Mouse (Mus musculus): ENCODE results near the gene Mrpl44.

Gene Mrpl44

DNA sequence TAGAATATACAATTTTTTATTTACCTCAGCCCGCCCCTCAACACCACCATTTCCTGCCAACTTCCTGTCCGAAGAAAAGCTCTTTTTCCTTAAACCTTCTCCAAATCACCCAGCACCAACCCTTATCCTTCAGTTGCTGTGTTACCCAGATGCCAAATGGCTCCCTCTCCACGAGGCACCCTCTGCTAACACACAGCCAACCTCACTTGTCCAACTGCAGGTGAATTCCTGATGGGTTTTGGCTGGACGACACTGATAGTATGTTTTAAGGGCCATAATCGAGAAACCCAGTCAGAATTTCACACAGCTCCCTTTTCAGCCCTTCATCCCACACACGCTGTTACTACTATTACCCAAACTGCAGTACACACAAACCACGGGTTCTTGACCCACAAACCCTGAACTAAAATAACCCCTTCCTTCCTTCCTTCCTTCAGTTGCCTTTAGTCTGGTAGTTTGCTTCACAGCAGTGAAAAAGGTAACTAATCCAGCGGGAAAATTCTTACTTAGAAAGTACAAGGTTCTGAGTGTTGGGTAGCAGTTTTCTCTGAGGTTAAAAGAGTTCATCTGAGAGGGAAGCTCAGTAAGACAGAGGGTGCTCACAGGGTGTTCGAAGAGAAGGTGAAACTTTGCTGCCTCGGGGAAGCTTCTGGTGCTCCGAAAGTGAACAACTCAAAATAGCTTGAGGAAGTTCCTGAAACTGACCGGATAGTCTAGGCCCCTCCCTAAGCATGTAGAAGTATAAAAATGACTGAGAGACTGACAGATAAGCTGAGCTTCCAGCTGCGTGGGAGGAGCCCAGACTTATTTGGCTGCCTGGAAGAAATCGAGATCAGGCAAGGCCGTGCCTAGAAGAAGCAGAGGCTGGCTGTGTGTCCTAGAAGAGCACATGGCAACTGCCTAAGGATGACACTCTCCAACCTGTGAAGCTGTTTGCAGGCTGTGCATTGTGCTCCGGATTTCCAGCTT is 13.3 kb upstream of the Mrpl44 start:
- no peak for DNase-seq

DNA sequence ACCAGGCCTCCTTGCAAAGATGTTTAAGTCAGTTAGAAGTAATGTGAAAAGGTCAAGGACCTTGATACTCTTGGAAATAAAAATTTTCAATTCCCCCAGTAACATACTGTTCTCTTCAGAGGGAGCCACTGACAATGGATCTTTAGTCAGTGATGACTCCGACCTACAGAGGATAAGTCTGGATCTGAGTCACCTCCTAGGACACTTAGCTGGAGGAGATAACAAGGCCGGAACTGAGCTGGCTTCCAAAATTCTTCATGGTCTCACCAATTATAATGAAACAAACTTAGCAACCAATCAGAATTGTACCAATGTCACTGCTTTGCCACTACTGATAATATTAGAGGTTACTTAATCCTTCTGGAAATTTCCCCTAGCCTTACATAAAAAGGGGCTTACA is 11.8 kb upstream of the Mrpl44 start:
- no peak for DNase-seq

DNA sequence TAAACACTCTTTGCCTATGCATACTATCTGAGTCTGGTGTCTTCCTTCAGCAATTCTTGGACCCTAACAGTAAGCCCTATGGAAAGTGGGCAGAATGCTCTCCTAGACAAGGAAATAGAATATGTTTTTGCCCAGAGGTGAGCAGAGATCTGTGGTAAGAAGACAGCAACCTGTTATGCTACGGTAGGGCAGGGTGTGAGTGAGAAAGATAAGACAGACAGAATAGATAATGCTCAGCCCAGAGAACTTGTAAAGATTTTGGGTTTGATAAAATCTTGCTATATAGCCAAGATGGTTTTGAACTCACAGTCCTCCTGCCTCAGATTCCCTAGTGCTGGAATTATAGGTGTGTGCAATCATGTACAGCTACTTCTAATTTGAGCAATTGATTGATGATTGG is 11.3 kb upstream of the Mrpl44 start:
- DNase-seq: no peak

DNA sequence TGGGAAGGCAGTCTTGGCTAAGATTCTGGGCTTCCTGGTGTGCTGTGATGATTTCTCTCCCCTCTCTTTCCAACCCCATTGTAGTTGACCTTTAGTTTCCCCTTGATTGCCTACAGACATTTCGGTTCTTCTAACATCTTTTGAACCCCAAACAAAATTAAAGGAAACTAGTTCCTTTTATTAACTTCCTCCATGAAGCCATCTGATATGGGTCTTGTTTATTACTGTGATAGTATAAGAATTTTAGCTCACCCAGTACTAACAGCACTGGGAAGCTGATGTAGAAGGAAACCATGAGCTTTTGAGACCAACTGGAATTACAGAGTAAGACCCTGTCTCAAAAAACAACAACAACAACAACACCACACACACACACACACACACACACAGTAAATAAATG is 7.6 kb upstream of the Mrpl44 start:
- no peak for DNase-seq

DNA sequence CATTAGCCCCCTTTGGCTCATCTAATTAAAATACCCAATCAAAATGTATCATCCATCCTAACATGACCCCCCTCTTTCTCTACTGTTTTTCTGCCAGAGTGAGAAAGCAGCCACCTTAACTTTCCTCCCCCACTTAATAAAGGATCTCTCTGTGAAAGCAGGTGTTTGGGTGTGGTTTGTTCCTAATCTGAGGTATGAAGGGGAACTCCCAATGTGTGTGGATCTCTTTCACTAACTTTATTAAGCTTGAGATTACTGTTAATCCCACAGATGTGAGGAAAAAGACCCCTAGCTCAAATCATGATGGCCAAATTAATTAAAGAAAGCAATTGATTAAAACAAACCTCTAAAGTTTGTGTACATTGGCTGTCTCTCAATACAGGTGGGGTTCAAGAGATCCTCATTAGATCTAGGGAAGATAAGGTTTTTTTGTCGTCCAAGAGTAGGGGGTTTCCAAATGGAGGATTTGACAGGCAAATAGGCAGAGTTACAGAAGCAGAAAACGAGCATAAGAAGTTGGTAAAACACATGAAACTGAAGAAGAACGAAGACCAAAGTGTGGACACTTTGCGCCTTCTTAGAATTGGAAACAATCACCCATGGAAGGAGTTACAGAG is 1.5 kb upstream of the Mrpl44 start:
- DNase-seq: no peak

DNA sequence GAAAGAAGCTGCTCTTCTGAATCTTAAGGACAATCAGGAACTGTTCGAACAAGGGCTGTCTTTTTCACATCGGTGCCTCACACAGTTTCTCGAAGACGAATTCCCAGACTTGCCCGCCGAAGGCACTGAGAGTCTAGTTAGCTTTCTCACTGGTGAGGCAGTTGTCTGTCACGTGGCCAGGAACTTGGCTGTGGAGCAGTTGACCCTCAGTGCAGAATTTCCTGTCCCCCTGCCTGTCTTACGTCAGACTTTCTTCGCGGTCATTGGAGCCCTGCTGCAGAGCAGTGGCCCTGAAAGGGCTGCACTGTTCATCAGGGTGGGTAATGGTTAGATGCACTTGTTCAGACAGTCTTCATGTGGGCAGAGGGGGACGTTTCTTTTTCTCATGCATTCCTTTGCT is 2.2 kb downstream of the Mrpl44 start:
- DNase-seq: no peak

DNA sequence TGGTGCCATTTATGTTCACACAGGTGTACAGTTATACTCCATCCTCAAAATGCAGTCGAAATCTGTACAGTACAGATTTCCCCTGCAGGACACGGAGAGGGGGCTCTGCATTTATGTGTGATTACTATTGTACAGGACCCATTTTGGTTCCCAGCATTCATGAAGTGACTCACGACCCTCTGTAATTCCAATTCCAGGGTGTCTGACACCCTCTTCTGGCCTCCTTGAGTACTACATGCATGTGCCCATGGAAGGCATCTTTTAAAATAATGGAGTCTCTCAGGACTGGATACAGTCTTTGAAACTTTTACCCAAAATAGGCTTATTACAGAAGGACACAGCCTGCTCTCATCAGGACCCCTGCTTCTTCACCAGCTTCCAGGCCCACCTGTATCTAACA is 6.6 kb downstream of the Mrpl44 start:
- no peak for DNase-seq

DNA sequence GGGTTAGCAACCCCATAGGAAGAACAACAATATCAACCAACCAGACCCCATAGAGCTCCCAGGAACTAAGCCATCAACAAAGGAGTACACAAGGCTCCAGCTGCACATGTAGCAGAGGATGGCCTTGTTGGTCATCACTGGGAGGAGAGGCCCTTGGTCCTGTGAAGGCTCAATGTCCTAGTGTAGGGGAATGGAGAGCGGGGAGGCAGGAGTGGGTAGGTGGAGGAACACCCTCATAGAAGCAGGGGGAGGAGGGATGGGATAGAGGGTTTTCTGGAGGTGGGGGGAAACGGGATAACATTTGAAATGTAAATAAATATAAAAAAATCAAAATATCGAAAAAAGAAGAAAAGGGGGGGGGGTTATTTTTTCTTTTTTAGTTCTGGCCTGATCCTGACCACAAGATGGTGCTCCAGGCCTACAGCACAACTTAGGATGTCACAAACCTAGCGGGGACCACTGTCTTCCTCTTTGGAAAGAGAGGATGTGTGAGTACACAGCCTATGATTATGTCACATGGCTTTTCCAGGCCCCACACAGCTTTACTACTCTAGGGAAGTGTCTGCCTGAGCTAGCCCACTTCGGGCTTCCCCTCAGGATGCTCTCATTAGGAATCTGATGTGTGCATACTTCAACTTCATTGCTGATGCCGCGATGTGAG is 10.6 kb downstream of the Mrpl44 start:
- peak; percentile 27 for DNase-seq

DNA sequence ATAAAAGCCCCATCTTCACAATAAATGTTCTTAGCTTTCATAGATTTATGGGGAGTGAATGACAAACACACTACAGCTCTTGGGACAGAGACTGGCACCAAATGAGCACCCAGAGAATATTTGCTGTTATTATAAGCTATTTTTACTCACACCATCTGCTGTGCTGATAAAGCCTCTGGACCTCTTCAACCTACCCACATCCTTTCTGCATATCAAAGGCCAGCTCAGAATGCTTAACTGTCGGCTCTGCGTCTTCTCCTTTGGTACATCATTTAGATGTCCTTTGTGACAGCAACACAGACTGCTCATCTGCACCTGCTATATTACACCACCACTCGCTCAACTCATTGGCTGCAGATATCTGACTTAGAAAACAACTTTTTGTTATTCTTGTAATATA is 21.3 kb downstream of the Mrpl44 start:
- no peak for DNase-seq

DNA sequence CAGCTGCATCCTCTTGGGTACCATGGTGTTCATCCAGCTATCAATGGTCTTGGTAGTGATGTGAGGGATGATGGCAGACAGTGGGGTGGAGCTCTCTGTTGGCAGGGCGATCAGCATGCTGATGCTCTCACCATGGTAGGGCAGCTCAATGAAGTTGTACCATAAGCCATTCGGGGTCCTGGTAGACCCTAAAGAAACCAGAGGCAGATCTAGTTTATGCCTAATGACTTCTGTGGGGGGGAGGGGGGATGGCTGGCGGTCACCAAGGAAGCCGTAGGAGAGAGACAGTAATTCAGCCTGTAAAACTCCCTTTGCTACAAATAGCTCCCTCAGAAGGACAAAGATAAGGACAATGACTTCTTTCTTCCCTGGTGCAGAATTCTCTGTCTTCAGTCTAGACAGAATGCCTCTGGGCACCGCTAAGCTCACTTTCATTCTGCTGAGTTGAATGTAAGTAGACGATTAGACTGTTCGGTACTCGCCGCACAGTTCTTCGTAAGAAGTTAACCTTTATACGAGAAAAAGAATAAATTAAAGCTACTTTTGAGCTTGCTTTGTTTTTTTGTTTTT is 27.1 kb downstream of the Mrpl44 start:
- DNase-seq: no peak

DNA sequence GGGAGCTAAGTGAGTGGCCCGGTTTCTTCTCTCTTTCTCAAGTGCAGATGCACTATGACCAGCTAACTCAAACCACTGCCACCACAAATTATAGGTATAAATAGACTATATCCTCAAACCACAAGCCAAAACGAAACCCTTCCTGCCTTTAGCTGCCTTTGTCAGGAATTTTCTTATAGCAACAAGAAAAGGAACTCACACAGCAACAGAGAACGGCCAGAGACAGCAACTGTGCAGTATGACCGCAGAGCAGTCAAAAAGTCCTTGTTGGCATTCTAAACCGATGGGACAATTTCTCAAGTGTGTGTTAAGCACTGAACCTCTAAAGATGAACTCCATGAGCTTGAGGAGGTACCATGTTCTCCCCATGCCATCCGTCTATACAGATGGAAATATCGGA is 27.8 kb downstream of the Mrpl44 start:
- no peak for DNase-seq

DNA sequence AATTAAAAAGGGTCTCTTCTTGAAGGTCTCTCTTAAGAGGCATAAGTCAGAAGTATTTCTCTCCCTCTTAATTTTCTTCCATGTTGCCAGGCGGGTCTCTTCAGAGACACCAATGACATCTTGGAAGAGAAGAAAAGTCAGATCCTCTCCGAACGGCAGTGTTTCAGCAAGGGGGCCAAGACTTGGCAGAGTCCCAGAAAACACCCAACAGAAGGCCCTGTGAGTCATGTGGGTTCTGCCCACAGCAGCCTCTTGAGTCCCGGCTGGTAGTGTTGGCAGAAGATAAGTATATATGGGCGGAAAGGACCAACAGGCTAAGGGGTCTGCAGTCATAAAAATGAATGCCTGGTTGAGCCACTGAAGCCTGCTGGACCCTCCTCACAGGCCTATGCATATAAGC is 31.0 kb downstream of the Mrpl44 start:
- DNase-seq: no peak

DNA sequence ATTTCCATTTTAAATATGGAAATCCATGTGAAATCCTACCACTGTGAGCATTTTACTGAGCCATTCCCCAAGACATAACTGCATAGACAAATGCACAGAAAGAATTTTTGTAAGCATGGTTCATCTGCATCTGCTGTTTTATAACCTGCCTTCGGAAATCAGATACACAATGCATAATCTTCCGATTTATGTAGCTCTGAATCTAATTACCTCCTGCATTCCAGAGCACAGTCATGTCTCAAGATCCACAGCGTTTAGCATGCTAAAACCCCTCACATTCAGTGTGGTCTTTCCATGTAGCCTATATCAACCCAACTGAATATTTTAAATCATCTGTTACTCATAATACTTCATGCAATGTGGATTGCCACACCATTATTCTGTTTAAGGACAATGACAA is 33.6 kb downstream of the Mrpl44 start:
- DNase-seq: no peak

DNA sequence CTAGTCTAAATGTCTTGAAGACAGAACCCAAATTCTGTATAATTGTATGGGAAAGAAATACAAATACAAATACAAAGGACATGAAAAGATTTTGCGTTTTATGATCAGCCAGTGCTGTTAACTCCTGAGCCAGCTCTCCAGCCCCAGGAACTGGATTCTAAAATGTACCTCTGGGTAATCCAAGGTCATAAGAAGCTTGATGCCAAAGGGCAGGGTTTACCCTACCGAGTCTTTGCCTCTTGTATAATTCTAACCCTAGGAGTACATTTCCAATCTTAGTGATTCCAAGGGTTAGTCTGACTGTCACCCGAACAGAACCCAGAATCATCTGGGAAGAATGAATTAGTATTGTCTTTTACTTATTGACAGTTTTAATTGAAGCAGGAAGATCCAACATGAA is 39.6 kb downstream of the Mrpl44 start:
- DNase-seq: no peak

DNA sequence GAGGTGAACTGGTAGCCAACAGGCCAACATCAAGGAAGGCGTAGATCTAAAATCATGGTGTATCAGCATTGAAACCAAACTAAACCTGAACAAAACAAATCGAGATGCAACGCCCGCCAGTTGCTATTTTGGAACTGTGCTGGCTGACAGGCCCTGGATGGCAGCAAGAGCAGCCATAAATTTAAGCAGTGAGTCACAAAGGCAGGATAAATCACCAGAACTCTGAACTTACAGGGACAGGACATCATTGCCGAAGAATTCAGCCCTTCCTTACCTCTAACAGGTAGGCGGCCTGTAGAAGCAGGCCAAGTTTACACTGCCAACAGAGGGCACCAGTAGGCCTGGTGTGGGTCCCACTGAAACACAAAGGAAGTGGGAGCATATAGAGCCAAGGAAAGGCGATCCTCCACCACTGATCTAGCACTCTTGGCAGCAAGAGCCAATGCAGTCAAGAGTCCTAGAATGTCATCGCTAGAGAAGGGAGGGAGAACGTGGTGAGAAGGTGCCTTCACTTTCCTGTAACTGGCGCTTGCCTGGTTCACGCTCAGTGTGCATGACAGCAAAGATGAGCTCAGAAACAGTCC is 43.6 kb downstream of the Mrpl44 start:
- DNase-seq: no peak

DNA sequence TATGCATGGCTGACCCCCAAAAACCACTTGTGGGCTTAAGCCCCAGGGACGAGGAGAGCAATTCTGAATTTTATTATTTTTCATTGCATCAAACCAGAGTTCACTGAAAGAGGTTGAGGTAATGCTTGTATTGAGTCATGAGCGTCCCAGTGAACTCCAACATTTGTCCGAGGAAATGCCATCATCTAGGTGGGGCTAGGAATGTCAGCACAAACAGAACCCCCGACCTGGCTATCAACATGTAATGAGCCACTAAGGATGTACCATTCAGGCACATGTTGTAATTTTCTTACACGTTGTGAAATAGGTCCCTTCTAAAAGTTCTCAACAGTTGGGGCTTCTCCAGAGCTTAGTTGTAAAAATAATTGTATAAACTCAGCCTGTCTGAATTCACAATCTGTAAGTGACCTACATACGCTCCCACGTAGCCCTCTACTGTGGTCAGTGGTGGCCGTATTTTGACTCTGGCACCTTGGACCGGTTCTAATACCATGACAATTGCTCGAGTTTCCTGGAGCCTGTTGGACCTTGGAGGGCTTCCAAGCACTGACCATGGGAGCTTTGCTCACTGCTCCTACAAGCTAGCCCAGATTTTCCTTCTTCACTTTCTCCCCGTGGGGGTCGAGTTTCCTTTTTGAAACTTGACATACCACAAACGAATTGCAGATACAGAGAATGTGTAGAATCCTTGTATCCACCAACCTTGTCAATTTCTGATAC is 47.1 kb downstream of the Mrpl44 start:
- DNase-seq: peak; percentile 18

DNA sequence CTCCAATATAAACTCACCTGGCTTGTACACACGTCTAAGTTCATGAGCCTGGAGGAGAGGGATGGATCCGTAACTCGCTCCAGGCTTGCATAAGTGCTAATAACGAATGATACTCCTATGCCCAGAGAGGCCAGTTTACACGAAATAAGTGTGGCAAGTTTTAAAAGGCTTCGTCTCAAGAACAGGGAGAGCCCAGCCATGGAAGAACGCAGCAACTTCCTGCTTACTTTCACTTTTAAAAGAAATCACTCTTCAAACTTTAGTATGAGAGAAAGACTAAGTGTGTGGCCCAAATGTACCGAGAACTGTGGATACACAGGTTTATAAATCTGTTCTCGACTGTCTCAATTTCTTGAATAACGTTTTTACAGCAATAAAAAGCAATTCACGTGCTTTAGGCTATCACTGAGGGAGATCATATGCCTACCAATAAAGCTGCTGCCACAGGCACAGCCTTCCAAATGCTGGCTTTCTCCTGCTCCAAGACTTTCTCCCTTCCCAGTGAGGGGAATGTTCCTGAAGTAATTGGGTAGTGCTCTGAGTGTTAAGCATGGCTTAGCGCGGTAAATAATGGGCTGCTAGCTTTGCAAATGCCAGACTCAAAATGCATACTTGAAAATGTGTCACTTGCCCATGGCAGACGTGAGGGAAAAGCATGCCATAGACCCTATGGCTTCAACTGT is 48.3 kb downstream of the Mrpl44 start:
- no peak for DNase-seq
